Mouse (Mus musculus): ENCODE data around the gene Pdzd8. TPM values are rescaled to one million over a fixed set of nuclear protein-coding genes. Genes with fewer than 3 reads are reported as not detected.

The Pdzd8 gene
- total and polyA plus RNA-seq, 2 experiments from 2014 or later = 11.3 to 48.8 TPM

DNA sequence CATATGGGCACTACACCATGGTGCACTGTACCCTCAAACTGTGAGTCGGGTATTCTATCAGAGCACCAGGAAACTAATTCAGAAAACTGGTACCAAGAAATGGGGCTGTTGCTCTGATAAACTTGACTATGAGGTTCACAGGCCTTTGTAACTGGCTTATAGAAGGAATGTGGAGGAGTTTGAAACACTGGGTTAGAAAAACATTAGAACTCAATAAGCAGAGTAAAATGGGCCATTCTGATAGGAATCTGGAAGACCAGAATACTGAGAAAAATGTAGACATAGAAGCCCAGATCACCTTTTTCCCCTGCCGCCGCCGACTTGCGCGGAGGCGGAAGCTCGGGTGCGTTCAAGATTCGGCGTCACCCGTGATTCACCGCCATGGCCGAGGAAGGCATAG lies 23.6 kb downstream of the Pdzd8 start, which contains the start of gene Rps12-ps3:
Gene Rps12-ps3 (plus strand): TSS at position 301 of the 400 bp plus-strand sequence.
- no peak for TF ChIP-seq CTCF (IDR thresholded peaks at IDR 0.05)
- Histone ChIP-seq H3K9ac (replicated peaks; ENCODE audit: low read length, poor library complexity, severe bottlenecking) (no peak within 1 kb of the TSS), H3K4me1 (ENCODE audit: insufficient read depth, low read length) (no peaks in the 10 kb centered on the region), H3K36me3 (ENCODE audit: insufficient read depth, low read length) (no peaks in the 10 kb centered on the region), H3K27me3 (ENCODE audit: insufficient read depth, low read length) (no peaks in the 10 kb centered on the region), H3K4me2 (ENCODE audit: low read depth, low read length, poor library complexity, severe bottlenecking) (no peak within 1 kb of the TSS), H3K4me3 (ENCODE audit: low read depth, low read length) (no peak within 1 kb of the TSS), H3K9me3 (ENCODE audit: low read length) (no peaks in the 10 kb centered on the region), H3K27ac (ENCODE audit: low read depth, low read length) (no peak within 1 kb of the TSS)
- WGBS = 99% methylated on average over 11 of the region's 14 CpGs
- no peak for ATAC-seq (ENCODE audit: low FRiP score)
- DNase-seq (ENCODE audit: low spot score) = no peak

DNA sequence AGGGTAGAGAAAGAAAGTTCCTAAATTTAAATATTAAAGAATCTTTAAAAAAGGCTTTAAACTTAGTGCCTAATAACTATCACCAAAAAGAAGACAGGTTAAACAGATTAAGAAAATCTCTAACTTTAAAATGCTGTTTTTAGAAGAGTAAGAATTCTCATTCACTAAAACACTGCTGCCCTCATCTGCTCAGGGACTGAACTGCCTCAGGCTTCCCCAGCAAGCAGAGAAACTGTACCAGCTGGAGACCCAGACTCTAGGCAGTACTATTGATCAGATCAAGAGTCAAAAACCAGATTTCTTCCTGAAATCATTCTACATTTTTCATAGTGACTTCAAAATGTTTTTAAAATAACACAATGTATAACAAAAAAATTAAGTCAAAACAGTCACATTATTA lies 29.0 kb downstream of the Pdzd8 start:
- H3K4me2 ChIP-seq (ENCODE audit: low read depth, low read length, poor library complexity, severe bottlenecking) = no peak overlapping the region

DNA sequence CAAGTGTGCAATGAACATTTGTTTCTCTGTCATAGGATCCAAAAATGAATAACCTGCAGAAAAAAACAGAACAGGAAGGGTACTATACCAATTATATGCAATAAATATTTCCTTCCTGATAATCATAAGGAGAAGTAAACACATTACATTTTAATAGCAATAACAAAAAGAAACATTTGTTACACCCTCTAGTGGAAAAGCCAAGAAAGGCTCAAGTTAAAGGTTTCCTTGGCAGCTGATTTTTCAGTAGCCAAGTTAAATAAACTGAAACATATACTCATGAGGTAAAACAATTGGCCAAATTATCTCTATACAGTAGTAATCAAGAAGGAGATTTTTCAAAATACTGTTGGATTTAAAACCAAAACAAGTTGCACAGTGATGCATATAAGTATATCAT lies 30.3 kb downstream of the Pdzd8 start:
- peak; percentile 58 for TF ChIP-seq CTCF (IDR thresholded peaks at IDR 0.05)
- no peak overlapping the region for H3K4me3 ChIP-seq (ENCODE audit: low read depth, low read length)
- no peak overlapping the region for H3K9ac ChIP-seq (replicated peaks; ENCODE audit: low read length, poor library complexity, severe bottlenecking)
- DNase-seq (ENCODE audit: low spot score) (peak; percentile 27), ATAC-seq (ENCODE audit: low FRiP score) (no peak)
- no peak overlapping the region for H3K27ac ChIP-seq (ENCODE audit: low read depth, low read length)
- no peak overlapping the region for H3K4me2 ChIP-seq (ENCODE audit: low read depth, low read length, poor library complexity, severe bottlenecking)
- H3K36me3 ChIP-seq (ENCODE audit: insufficient read depth, low read length) = no peaks in the 10 kb centered on the region
- H3K9me3 ChIP-seq (ENCODE audit: low read length) = no peaks in the 10 kb centered on the region
- H3K27me3 ChIP-seq (ENCODE audit: insufficient read depth, low read length) = no peaks in the 10 kb centered on the region
- H3K4me1 ChIP-seq (ENCODE audit: insufficient read depth, low read length) = no peaks in the 10 kb centered on the region

More for the DNA sequence above, 29.0 kb downstream of the Pdzd8 start:
- Histone ChIP-seq H3K4me1 (ENCODE audit: insufficient read depth, low read length) (no peaks in the 10 kb centered on the region), H3K27ac (ENCODE audit: low read depth, low read length) (no peak overlapping the region), H3K9ac (replicated peaks; ENCODE audit: low read length, poor library complexity, severe bottlenecking) (no peak overlapping the region), H3K9me3 (ENCODE audit: low read length) (no peaks in the 10 kb centered on the region), H3K27me3 (ENCODE audit: insufficient read depth, low read length) (no peaks in the 10 kb centered on the region), H3K4me3 (ENCODE audit: low read depth, low read length) (no peak overlapping the region), H3K36me3 (ENCODE audit: insufficient read depth, low read length) (no peaks in the 10 kb centered on the region)
- DNase-seq (ENCODE audit: low spot score) (peak; percentile 54), ATAC-seq (ENCODE audit: low FRiP score) (no peak)
- TF ChIP-seq CTCF (IDR thresholded peaks at IDR 0.05) = peak; percentile 74

DNA sequence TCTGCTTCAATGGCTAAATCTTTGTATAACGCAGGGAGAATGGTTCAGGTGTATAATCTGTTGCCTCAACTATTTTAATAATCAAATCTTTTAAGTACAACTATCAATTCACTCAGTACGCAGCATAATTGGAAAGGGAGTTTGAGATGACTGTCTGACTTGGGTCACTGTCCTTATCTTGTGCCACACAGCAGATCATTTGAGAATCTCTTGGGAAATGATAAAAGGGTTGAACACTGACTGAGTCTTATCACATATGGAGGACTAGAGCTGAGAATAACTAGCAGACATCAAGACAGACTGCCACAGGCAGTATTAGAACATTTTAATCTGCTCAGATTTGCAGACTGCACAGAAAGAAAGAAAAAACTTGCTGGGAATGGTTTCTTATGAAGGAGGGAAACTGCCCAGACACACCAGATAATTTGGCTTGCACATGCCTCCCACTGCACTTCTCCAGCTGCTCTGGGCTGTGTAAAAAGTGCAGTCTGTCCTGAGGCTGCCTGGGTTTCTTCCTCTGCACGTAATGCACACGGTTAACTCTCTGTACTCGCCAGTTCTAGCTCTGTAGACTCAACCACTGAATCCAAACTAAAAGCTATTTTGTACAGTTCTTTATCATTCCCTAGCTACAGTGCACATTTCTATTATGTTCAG lies 53.3 kb downstream of the Pdzd8 start:
- Histone ChIP-seq H3K4me2 (ENCODE audit: low read depth, low read length, poor library complexity, severe bottlenecking) (no peak overlapping the region), H3K27me3 (ENCODE audit: insufficient read depth, low read length) (no peaks in the 10 kb centered on the region), H3K4me3 (ENCODE audit: low read depth, low read length) (no peak overlapping the region), H3K9me3 (ENCODE audit: low read length) (no peaks in the 10 kb centered on the region), H3K36me3 (ENCODE audit: insufficient read depth, low read length) (no peaks in the 10 kb centered on the region), H3K4me1 (ENCODE audit: insufficient read depth, low read length) (no peaks in the 10 kb centered on the region), H3K9ac (replicated peaks; ENCODE audit: low read length, poor library complexity, severe bottlenecking) (no peak overlapping the region), H3K27ac (ENCODE audit: low read depth, low read length) (no peak overlapping the region)
- 64% methylated on average over 5 of the region's 5 CpGs for WGBS
- no peak for ATAC-seq (ENCODE audit: low FRiP score)
- DNase-seq (ENCODE audit: low spot score) = no peak
- TF ChIP-seq CTCF (IDR thresholded peaks at IDR 0.05) = no peak

- H3K36me3 ChIP-seq (ENCODE audit: insufficient read depth, low read length) = no peaks in the 10 kb centered on the region
- ATAC-seq (ENCODE audit: low FRiP score) = no peak
- H3K9me3 ChIP-seq (ENCODE audit: low read length) = no peaks in the 10 kb centered on the region
- no peaks in the 10 kb centered on the region for H3K4me1 ChIP-seq (ENCODE audit: insufficient read depth, low read length)
- no peak overlapping the region for H3K9ac ChIP-seq (replicated peaks; ENCODE audit: low read length, poor library complexity, severe bottlenecking)
- no peak for DNase-seq (ENCODE audit: low spot score)
- H3K27me3 ChIP-seq (ENCODE audit: insufficient read depth, low read length) = no peaks in the 10 kb centered on the region
- no peak overlapping the region for H3K27ac ChIP-seq (ENCODE audit: low read depth, low read length)
- H3K4me3 ChIP-seq (ENCODE audit: low read depth, low read length) = no peak overlapping the region
- 82% methylated on average over 6 of the region's 6 CpGs for WGBS
- no peak overlapping the region for H3K4me2 ChIP-seq (ENCODE audit: low read depth, low read length, poor library complexity, severe bottlenecking)
- TF ChIP-seq CTCF (IDR thresholded peaks at IDR 0.05) = no peak
Measured at GRCm38 (mm10) chr19:59289811-59290210, 55.8 kb downstream of the Pdzd8 start.

GRCm38 (mm10) chr19:59289042-59289441 lies 56.5 kb downstream of the Pdzd8 start:
- ATAC-seq (ENCODE audit: low FRiP score) (no peak), DNase-seq (ENCODE audit: low spot score) (no peak)
- Histone ChIP-seq H3K9me3 (ENCODE audit: low read length) (no peaks in the 10 kb centered on the region), H3K36me3 (ENCODE audit: insufficient read depth, low read length) (no peaks in the 10 kb centered on the region), H3K4me1 (ENCODE audit: insufficient read depth, low read length) (no peaks in the 10 kb centered on the region), H3K27ac (ENCODE audit: low read depth, low read length) (no peak overlapping the region), H3K9ac (replicated peaks; ENCODE audit: low read length, poor library complexity, severe bottlenecking) (no peak overlapping the region), H3K27me3 (ENCODE audit: insufficient read depth, low read length) (no peaks in the 10 kb centered on the region), H3K4me2 (ENCODE audit: low read depth, low read length, poor library complexity, severe bottlenecking) (no peak overlapping the region), H3K4me3 (ENCODE audit: low read depth, low read length) (no peak overlapping the region)
- TF ChIP-seq CTCF (IDR thresholded peaks at IDR 0.05) = no peak
